Mouse (Mus musculus): ENCODE measurements around the gene Cox6b1. TPM values are rescaled to one million over a fixed set of nuclear protein-coding genes. Genes with fewer than 3 reads are reported as not detected.

Gene Cox6b1
- polyA plus RNA-seq, 1 experiment from 2014 or later, result 880 TPM

- no peak for ATAC-seq (ENCODE audit: low FRiP score)
- Histone ChIP-seq H3K9ac (no peak overlapping the region), H3K36me3 (no peaks in the 10 kb centered on the region), H3K27me3 (peaks cover 83% of the 10 kb centered on the region), H3K9me3 (replicated peaks) (no peaks in the 10 kb centered on the region), H3K4me3 (peak overlapping the region; percentile 8; the same call in 1 of the 2 replicates), H3K4me2 (replicated peaks) (no peak overlapping the region), H3K27ac (no peak overlapping the region), H3K4me1 (peaks cover 9% of the 10 kb centered on the region)
- 5% methylated on average over 27 of the region's 27 CpGs for WGBS
These were observed 7.9 kb upstream of the Cox6b1 start for GRCm38 (mm10) chr7:30633762-30634412.

- Histone ChIP-seq H3K36me3 (peaks cover 7% of the 10 kb centered on the region), H3K4me2 (replicated peaks) (no peak overlapping the region), H3K27ac (no peak overlapping the region), H3K9ac (no peak overlapping the region), H3K4me3 (no peak overlapping the region), H3K4me1 (peaks cover 12% of the 10 kb centered on the region), H3K9me3 (replicated peaks) (no peaks in the 10 kb centered on the region), H3K27me3 (peaks cover 37% of the 10 kb centered on the region)
- ATAC-seq (ENCODE audit: low FRiP score), result no peak
These were observed 3.1 kb upstream of the Cox6b1 start for GRCm38 (mm10) chr7:30629013-30629412.

- Histone ChIP-seq H3K9me3 (replicated peaks) (no peaks in the 10 kb centered on the region), H3K4me3 (0 out of 2 replicates have a peak overlapping the region, but pooled peaks have one; percentile 63), H3K27me3 (peaks cover 14% of the 10 kb centered on the region), H3K27ac (no peak overlapping the region), H3K9ac (no peak overlapping the region), H3K4me1 (peaks cover 12% of the 10 kb centered on the region), H3K4me2 (replicated peaks) (peak overlapping the region; percentile 94; the same call in 1 of the 2 replicates), H3K36me3 (peaks cover 30% of the 10 kb centered on the region)
- ATAC-seq (ENCODE audit: low FRiP score), result 0 out of 2 replicates have a peak, but pooled peaks have one; percentile 27
- 88% methylated on average over 5 of the region's 5 CpGs for WGBS
These were observed 696 bp upstream of the Cox6b1 start for GRCm38 (mm10) chr7:30626647-30627046.

GRCm38 (mm10) chr7:30619202-30619601 is 6.7 kb downstream of the Cox6b1 start:
- 90% methylated on average over 3 of the region's 3 CpGs for WGBS
- ATAC-seq (ENCODE audit: low FRiP score), result no peak

GRCm38 (mm10) chr7:30618658-30619057 is 7.3 kb downstream of the Cox6b1 start:
- Histone ChIP-seq H3K4me1 (no peaks in the 10 kb centered on the region), H3K27me3 (no peaks in the 10 kb centered on the region), H3K4me2 (replicated peaks) (no peak overlapping the region), H3K9me3 (replicated peaks) (no peaks in the 10 kb centered on the region), H3K4me3 (no peak overlapping the region), H3K9ac (no peak overlapping the region), H3K27ac (no peak overlapping the region), H3K36me3 (peaks cover 64% of the 10 kb centered on the region)
- no peak for ATAC-seq (ENCODE audit: low FRiP score)
- WGBS, result 94% methylated on average over 9 of the region's 9 CpGs

More at GRCm38 (mm10) chr7:30619202-30619601, 6.7 kb downstream of the Cox6b1 start:
- H3K4me3 ChIP-seq, result no peak overlapping the region
- no peaks in the 10 kb centered on the region for H3K4me1 ChIP-seq
- no peaks in the 10 kb centered on the region for H3K27me3 ChIP-seq
- no peak overlapping the region for H3K9ac ChIP-seq
- no peak overlapping the region for H3K27ac ChIP-seq
- no peak overlapping the region for H3K4me2 ChIP-seq (replicated peaks)
- H3K36me3 ChIP-seq, result peaks cover 69% of the 10 kb centered on the region
- no peaks in the 10 kb centered on the region for H3K9me3 ChIP-seq (replicated peaks)

- Histone ChIP-seq H3K36me3 (peaks cover 38% of the 10 kb centered on the region), H3K9ac (no peak overlapping the region), H3K9me3 (replicated peaks) (no peaks in the 10 kb centered on the region), H3K27me3 (no peaks in the 10 kb centered on the region), H3K27ac (no peak overlapping the region), H3K4me1 (no peaks in the 10 kb centered on the region), H3K4me2 (replicated peaks) (no peak overlapping the region), H3K4me3 (no peak overlapping the region)
- 58% methylated on average over 5 of the region's 5 CpGs for WGBS
- no peak for ATAC-seq (ENCODE audit: low FRiP score)
These were observed 10.7 kb downstream of the Cox6b1 start for GRCm38 (mm10) chr7:30615049-30615760.

- WGBS, result 85% methylated on average over 2 of the region's 2 CpGs
- ATAC-seq (ENCODE audit: low FRiP score), result no peak
- H3K27me3 ChIP-seq, result no peaks in the 10 kb centered on the region
- H3K4me1 ChIP-seq, result no peaks in the 10 kb centered on the region
- H3K9ac ChIP-seq, result no peak overlapping the region
- H3K4me3 ChIP-seq, result no peak overlapping the region
- peaks cover 38% of the 10 kb centered on the region for H3K36me3 ChIP-seq
- H3K9me3 ChIP-seq (replicated peaks), result no peaks in the 10 kb centered on the region
- no peak overlapping the region for H3K4me2 ChIP-seq (replicated peaks)
- no peak overlapping the region for H3K27ac ChIP-seq
These were observed 11.5 kb downstream of the Cox6b1 start for GRCm38 (mm10) chr7:30614454-30614853.

GRCm38 (mm10) chr7:30613529-30614112 is 12.3 kb downstream of the Cox6b1 start:
- Histone ChIP-seq H3K9ac (no peak overlapping the region), H3K27ac (no peak overlapping the region), H3K27me3 (no peaks in the 10 kb centered on the region), H3K4me1 (no peaks in the 10 kb centered on the region), H3K36me3 (peaks cover 30% of the 10 kb centered on the region), H3K4me2 (replicated peaks) (no peak overlapping the region), H3K9me3 (replicated peaks) (no peaks in the 10 kb centered on the region), H3K4me3 (no peak overlapping the region)
- peak; percentile 26; the same call in 1 of the 2 replicates for ATAC-seq (ENCODE audit: low FRiP score)
- WGBS, result 27% methylated on average over 14 of the region's 14 CpGs

GRCm38 (mm10) chr7:30612654-30613402 is 13.1 kb downstream of the Cox6b1 start, which contains the start of gene Upk1a:
Gene Upk1a (minus strand): TSS chr7:30612847.
- H3K9ac ChIP-seq, result no peak within 1 kb of the TSS
- H3K9me3 ChIP-seq (replicated peaks), result no peaks in the 10 kb centered on the region
- peaks cover 22% of the 10 kb centered on the region for H3K36me3 ChIP-seq
- H3K4me3 ChIP-seq, result no peak within 1 kb of the TSS
- H3K27ac ChIP-seq, result no peak within 1 kb of the TSS
- H3K4me1 ChIP-seq, result no peaks in the 10 kb centered on the region
- ATAC-seq (ENCODE audit: low FRiP score), result no peak
- H3K27me3 ChIP-seq, result no peaks in the 10 kb centered on the region
- WGBS, result 78% methylated on average over 8 of the region's 8 CpGs
- no peak within 1 kb of the TSS for H3K4me2 ChIP-seq (replicated peaks)

GRCm38 (mm10) chr7:30610043-30610442 is 15.9 kb downstream of the Cox6b1 start:
- 57% methylated on average over 7 of the region's 7 CpGs for WGBS
- ATAC-seq (ENCODE audit: low FRiP score), result no peak
- H3K9me3 ChIP-seq (replicated peaks), result no peaks in the 10 kb centered on the region

GRCm38 (mm10) chr7:30608476-30608875 is 17.5 kb downstream of the Cox6b1 start:
- Histone ChIP-seq H3K4me3 (no peak overlapping the region), H3K36me3 (no peaks in the 10 kb centered on the region), H3K9ac (no peak overlapping the region), H3K4me2 (replicated peaks) (no peak overlapping the region), H3K4me1 (no peaks in the 10 kb centered on the region), H3K9me3 (replicated peaks) (no peaks in the 10 kb centered on the region), H3K27me3 (no peaks in the 10 kb centered on the region; the same call in 1 of the 2 replicates), H3K27ac (no peak overlapping the region)
- no peak for ATAC-seq (ENCODE audit: low FRiP score)
- WGBS, result 54% methylated on average over 14 of the region's 16 CpGs

More at GRCm38 (mm10) chr7:30610043-30610442, 15.9 kb downstream of the Cox6b1 start:
- H3K27ac ChIP-seq, result no peak overlapping the region
- H3K4me1 ChIP-seq, result no peaks in the 10 kb centered on the region
- no peak overlapping the region for H3K9ac ChIP-seq
- H3K4me3 ChIP-seq, result no peak overlapping the region
- H3K36me3 ChIP-seq, result no peaks in the 10 kb centered on the region
- no peak overlapping the region for H3K4me2 ChIP-seq (replicated peaks)
- no peaks in the 10 kb centered on the region; the same call in 1 of the 2 replicates for H3K27me3 ChIP-seq
